Mouse (Mus musculus) cerebellum, adult 2 months (tissue): Measurements from ENCODE around the gene Pald1. TPM values are rescaled to one million over a fixed set of nuclear protein-coding genes. Genes with fewer than 3 reads are reported as not detected.
A peak's percentile ranks its signal among the peaks of the same experiment; 100 is the strongest.

Experiments
- DNase-seq, 2 experiments: peaks; one replicate each; pipeline ENCODE4 v3.0.0; 2021
- H3K27ac ChIP-seq: fragments of 200-500 bp; 2 replicates; pipeline ENCODE4 v1.5.1; 2012; ENCODE audit warnings: low read length, control low read depth, inconsistent platforms; ENCODE audit not compliant: insufficient read depth
- H3K27me3 ChIP-seq: fragments of 200-500 bp; 2 replicates; pipeline ENCODE4 v1.6.1; 2012; ENCODE audit warnings: inconsistent platforms, mild to moderate bottlenecking, low read length, moderate library complexity; ENCODE audit not compliant: control insufficient read depth, insufficient read depth
- H3K4me1 ChIP-seq: fragments of 200-500 bp; 2 replicates; pipeline ENCODE4 v1.6.1; 2011; ENCODE audit warnings: low read length; ENCODE audit not compliant: control insufficient read depth, insufficient read depth
- H3K4me3 ChIP-seq: fragments of 200-500 bp; replicated peaks from 2 replicates; pipeline ENCODE3; 2011; ENCODE audit warnings: mild to moderate bottlenecking, low read depth, low read length, control low read depth; ENCODE audit not compliant: insufficient read depth
- CTCF ChIP-seq: fragments of 200-500 bp; IDR thresholded peaks from 2 replicates; pipeline ENCODE4 v1.5.1; 2011; ENCODE audit warnings: low read depth, mild to moderate bottlenecking, control low read depth, low read length, moderate library complexity, borderline replicate concordance; ENCODE audit not compliant: insufficient read depth
- POLR2A ChIP-seq: fragments of 200-500 bp; IDR thresholded peaks from 2 replicates; pipeline ENCODE4 v1.6.1; 2011; ENCODE audit warnings: low read length, control low read depth, borderline replicate concordance; ENCODE audit not compliant: insufficient read depth
- WGBS: fragments of 180-500 bp; shearing (Covaris S2); methylation state at CpG from one replicate; pipeline ENCODE4 v1.1.7; 2018; 5-methylcytosine and 5-hydroxymethylcytosine counted together
- polyA plus RNA-seq: library from polyadenylated mRNA; depleted of rRNA; stranded (reverse); fragments of >200 nt; gene quantifications from 2 replicates; pipeline ENCODE4 v1.2.3, GENCODE M21; 2012

The Pald1 gene
- polyA plus RNA-seq, 1 experiment: 15.5 TPM

- Histone ChIP-seq H3K4me3 (no peak overlapping the region), H3K27me3 (no peaks in the 10 kb centered on the region), H3K4me1 (peaks cover 14% of the 10 kb centered on the region), H3K27ac (no peak overlapping the region)
- DNase-seq: no peak
- WGBS: 88% methylated on average over 6 of the region's 6 CpGs
- no peak for TF ChIP-seq POLR2A
- no peak for TF ChIP-seq CTCF
These were observed 18.9 kb downstream of the Pald1 start for GRCm38 (mm10) chr10:61364431-61364830.

GRCm38 (mm10) chr10:61362992-61363391 lies 20.3 kb downstream of the Pald1 start:
- Histone ChIP-seq H3K4me1 (peaks cover 14% of the 10 kb centered on the region), H3K4me3 (no peak overlapping the region), H3K27ac (no peak overlapping the region), H3K27me3 (no peaks in the 10 kb centered on the region)
- TF ChIP-seq POLR2A (no peak), CTCF (peak; percentile 12; the same call in 1 of the 2 replicates)
- 13% methylated on average over 8 of the region's 8 CpGs for WGBS
- peak; percentile 50 to 61 for DNase-seq

- no peak for TF ChIP-seq CTCF
- TF ChIP-seq POLR2A: no peak
- no peak overlapping the region for H3K27ac ChIP-seq
- no peaks in the 10 kb centered on the region for H3K27me3 ChIP-seq
These were observed 20.8 kb downstream of the Pald1 start for GRCm38 (mm10) chr10:61362483-61362882.

GRCm38 (mm10) chr10:61360667-61361066 lies 22.7 kb downstream of the Pald1 start:
- Histone ChIP-seq H3K27ac (no peak overlapping the region), H3K4me3 (no peak overlapping the region), H3K4me1 (peaks cover 14% of the 10 kb centered on the region), H3K27me3 (no peaks in the 10 kb centered on the region)
- no peak for TF ChIP-seq POLR2A
- no peak for TF ChIP-seq CTCF
- WGBS: 98% methylated on average over 8 of the region's 8 CpGs
- DNase-seq: no peak

More at GRCm38 (mm10) chr10:61362483-61362882, 20.8 kb downstream of the Pald1 start:
- WGBS: 15% methylated on average over 9 of the region's 9 CpGs
- no peak for DNase-seq
- peak overlapping the region; percentile 30 for H3K4me3 ChIP-seq
- H3K4me1 ChIP-seq: peaks cover 14% of the 10 kb centered on the region

- Histone ChIP-seq H3K4me1 (peaks cover 14% of the 10 kb centered on the region), H3K4me3 (no peak overlapping the region), H3K27ac (no peak overlapping the region), H3K27me3 (no peaks in the 10 kb centered on the region)
- 85% methylated on average over 8 of the region's 8 CpGs for WGBS
- DNase-seq: no peak
- TF ChIP-seq POLR2A (no peak), CTCF (no peak)
These were observed 23.9 kb downstream of the Pald1 start for GRCm38 (mm10) chr10:61359411-61359810.

- H3K4me1 ChIP-seq: peaks cover 6% of the 10 kb centered on the region
- WGBS: 60% methylated on average over 8 of the region's 8 CpGs
- H3K27ac ChIP-seq: no peak overlapping the region
- H3K27me3 ChIP-seq: no peaks in the 10 kb centered on the region
- DNase-seq: no peak
- H3K4me3 ChIP-seq: no peak overlapping the region
- TF ChIP-seq POLR2A: no peak
- TF ChIP-seq CTCF: no peak
These were observed 25.7 kb downstream of the Pald1 start for GRCm38 (mm10) chr10:61357658-61358057.

- H3K4me1 ChIP-seq: no peaks in the 10 kb centered on the region
- no peak for TF ChIP-seq CTCF
- no peak for TF ChIP-seq POLR2A
- DNase-seq: no peak
- no peaks in the 10 kb centered on the region for H3K27me3 ChIP-seq
- 93% methylated on average over 8 of the region's 8 CpGs for WGBS
- no peak overlapping the region for H3K4me3 ChIP-seq
- H3K27ac ChIP-seq: no peak overlapping the region
These were observed 26.8 kb downstream of the Pald1 start for GRCm38 (mm10) chr10:61356568-61356967.

- 94% methylated on average over 5 of the region's 5 CpGs for WGBS
- Histone ChIP-seq H3K4me1 (no peaks in the 10 kb centered on the region), H3K27ac (no peak overlapping the region), H3K4me3 (no peak overlapping the region), H3K27me3 (no peaks in the 10 kb centered on the region)
- no peak for DNase-seq
- TF ChIP-seq POLR2A: no peak
- no peak for TF ChIP-seq CTCF
These were observed 27.2 kb downstream of the Pald1 start for GRCm38 (mm10) chr10:61356095-61356494.
